Mouse (Mus musculus) right cerebral cortex, postnatal 4 days (tissue): ENCODE data around the gene Sos1.

Experiments
- DNase-seq: peaks from one replicate; pipeline ENCODE4 v3.0.0-alpha.2; 2022

The Sos1 gene

GRCm38 (mm10) chr17:80480031-80480854 is at the start of gene Sos1:
Sos1 (minus strand) TSS chr17:80480453.
- peak; percentile 98 for DNase-seq

DNA sequence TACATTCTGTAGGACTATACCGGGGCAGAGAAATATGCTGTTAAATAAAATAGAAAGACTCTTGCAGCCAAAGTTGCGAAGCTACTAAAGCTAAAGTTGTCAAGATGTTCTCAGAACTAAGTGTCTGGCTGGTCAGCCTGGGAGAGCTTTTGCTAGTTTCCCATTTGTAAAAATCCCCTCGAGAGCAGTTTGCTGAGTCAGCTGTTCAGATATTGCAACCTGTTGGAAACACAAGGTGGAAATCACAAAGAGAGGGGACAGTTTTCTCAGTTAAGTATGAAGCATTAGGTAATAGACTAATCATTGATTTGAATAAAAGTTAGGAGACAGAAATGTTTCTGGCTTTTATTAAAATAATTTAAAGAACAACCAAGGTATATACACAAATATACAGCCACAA is 43.0 kb upstream of the Sos1 start:
- DNase-seq = no peak

DNA sequence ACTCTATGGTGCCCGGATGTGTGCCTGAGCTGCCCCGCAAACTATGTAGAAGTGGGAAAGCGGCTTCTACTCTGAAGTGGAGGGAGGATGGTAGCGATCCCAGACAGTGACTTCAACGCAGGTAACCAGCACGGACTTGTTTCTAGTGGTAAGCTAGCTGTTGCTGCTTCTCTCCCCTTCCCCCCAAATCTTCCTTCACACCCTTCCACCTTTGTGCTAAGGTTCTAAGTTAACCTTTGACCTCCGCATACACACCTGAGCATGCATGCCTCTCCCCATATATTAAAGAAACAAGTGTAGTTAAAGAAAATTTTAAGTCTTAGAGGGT is 41.9 kb upstream of the Sos1 start:
- DNase-seq = no peak

DNA sequence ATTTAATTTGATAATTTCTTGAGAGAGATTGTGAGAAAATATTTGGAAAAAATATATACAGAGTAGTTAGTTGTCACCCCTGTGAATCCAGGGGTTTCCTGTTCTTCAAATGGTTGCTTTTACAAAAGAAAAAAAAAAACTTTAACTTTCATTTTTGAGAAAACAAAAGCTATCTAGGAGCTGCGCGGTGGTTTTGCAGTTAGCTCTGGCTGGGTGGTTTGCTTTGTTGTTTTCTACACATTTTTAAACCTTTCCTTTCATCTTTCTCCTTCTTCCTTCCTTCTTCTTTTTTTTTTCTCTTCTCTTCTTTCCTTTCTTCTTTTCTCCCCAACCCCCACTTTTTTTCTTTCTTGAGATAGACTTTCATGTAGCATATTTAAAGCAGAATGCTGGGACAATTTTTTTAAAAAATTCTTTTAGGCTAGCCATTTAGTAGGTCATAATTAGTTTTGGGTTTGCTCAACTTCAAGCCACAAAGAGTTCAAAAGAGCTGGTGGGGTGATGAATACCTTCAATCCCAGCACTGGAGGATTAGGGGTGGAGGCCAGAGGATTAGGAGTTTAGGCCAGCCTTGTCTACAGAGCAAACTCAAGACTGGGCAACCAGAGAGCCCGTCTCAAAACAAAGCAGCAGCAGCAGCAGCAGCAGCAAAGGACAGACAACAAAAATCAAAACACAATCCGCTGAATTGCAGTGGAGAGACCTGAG is 41.4 kb upstream of the Sos1 start:
- no peak for DNase-seq

DNA sequence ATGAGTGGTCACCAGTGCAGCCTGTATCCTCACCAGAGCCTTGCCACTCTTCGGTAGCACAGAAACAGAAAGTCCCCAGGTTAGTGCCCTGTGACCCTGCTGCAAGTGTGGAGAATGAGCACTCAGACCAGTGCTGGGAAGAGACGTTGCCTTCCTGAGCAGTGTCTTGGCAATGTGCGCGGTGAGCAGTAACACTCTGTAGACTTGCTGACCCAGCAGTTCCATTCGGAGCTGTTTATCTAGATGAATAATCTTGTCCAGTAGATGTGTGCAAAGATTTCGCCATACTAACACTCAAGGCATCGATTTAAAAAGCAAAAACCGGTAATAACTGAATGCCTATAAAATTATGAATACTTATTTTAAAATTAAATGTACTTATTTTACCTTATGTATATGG is 40.3 kb upstream of the Sos1 start:
- no peak for DNase-seq

- DNase-seq = no peak
These were observed 38.6 kb upstream of the Sos1 start for GRCm38 (mm10) chr17:80518811-80519210.

GRCm38 (mm10) chr17:80517244-80517643 is 37.0 kb upstream of the Sos1 start:
- no peak for DNase-seq

GRCm38 (mm10) chr17:80515956-80516355 is 35.7 kb upstream of the Sos1 start:
- no peak for DNase-seq

DNA sequence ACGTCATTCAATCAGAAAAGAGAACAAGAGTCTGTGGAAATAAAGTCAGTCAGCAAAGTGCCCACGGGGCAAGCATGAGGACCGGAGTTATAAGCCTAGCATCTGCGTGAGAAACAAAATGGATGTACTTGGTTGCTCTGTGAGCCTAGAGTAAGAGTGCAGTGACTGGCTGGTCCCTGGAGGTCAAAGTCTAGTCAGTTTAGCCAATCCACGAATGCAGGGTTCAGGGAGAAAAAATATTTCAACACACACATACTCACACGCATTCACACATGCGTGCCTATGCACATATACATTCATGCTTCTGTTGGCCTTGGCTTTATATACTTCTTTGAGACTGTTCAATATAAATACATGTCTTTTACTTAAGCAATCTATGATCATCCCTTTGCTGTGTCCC is 35.3 kb upstream of the Sos1 start:
- DNase-seq = no peak

GRCm38 (mm10) chr17:80513766-80514165 is 33.5 kb upstream of the Sos1 start:
- no peak for DNase-seq

- no peak for DNase-seq
These were observed 30.2 kb upstream of the Sos1 start for GRCm38 (mm10) chr17:80510459-80510855.

- no peak for DNase-seq
These were observed 29.5 kb upstream of the Sos1 start for GRCm38 (mm10) chr17:80509494-80510458.

GRCm38 (mm10) chr17:80505766-80506165 is 25.5 kb upstream of the Sos1 start:
- DNase-seq = no peak

DNA sequence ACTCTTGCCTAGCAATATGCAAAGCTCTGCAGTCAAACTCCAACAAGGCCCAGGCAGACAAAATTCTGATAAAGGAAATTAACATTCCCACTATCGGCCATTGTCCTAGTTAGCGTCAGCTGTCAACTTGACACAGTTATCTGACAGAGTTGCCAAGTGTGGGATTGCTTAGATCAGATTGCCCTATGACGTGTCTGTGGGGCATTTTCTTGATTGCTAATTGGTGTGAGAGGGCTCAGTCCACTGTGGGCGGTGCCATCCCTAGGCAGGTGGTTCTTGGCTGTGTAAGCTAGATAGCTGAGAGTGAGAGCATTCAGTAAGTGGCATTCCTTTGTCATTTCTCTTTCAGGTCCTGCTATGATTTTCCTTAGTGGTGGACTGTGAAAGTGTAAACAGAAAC is 25.1 kb upstream of the Sos1 start:
- no peak for DNase-seq

GRCm38 (mm10) chr17:80501805-80502172 is 21.5 kb upstream of the Sos1 start:
- no peak for DNase-seq

GRCm38 (mm10) chr17:80501037-80501804 is 21.0 kb upstream of the Sos1 start:
- DNase-seq = no peak

DNA sequence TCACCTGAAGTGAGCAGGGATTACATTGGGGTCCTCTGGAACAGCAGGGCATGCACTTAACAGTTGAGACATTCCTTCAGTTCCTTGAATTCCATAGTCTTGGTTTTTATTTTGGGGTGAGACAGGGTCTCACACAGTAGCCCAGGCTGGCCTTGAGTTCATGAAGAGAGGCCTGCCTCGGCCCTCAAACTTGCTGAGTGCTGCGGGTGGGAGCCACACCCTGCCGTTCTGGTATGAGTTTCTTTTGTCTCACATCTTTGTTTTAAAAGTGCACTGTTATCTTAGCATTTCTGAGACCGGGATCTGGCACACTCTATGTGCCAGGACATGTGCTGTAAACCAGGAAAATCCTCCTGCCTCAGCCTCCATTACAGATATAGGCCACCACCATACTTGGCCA is 19.8 kb upstream of the Sos1 start:
- no peak for DNase-seq

DNA sequence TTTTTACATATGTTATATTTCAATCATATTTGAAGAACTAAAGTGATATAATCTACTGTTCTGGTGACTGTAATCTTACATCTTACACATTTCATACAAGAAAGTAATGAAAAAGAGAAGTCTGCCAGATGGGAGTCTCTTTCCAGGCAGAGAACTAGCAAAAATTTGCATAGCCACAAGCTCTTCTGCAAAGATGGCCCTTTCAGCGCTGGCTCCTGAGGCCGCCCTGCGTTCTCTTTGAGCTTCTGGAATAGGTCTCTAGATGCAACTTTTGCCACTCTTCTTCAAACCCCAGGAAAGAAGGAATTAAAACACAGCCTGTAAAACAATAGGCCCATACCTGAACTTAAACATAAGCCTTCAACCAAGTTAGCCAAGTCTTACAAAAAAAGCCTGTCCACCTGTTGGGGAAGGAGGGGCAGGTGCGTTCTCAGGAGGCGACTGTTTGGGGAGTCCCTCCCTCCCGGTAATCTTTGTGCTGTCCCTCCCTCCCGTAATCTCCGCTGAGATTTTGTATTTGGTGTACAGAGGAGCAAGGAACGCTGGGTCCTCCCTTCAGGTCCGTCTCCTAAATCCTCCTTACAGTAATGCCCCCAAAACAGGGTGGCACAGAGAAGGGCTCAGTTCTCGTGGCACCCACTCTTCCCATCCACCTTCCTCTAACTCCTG is 18.5 kb upstream of the Sos1 start:
- no peak for DNase-seq

GRCm38 (mm10) chr17:80497183-80497601 is 16.9 kb upstream of the Sos1 start:
- no peak for DNase-seq

DNA sequence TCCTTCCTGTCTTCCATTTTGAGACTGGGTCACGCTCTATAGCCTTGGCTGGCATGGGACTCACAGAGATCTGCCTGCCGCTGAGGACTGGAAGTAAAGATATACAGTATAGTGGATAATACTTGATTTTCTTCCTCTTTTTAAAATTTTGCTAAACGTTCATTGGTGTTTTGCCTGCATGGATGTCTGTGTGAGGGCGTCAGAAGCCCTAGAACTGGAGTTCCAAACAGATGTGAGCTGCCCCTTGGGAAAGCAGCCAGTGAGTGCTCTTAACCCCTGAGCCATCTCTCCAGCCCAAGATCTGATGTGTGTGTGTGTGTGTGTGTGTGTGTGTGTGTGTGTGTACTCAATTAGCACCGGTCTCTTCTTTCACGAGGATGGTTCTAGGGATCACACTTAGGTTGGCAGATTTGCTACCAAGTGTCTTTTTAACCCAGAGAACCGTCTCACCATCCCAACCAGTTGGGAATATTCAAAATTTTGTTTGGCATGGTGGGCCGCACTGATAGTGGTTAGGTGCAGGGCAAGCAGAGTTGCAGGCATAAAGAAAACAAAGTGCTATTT is 16.4 kb upstream of the Sos1 start:
- DNase-seq = no peak

- DNase-seq = no peak
These were observed 15.9 kb upstream of the Sos1 start for GRCm38 (mm10) chr17:80496185-80496584.

GRCm38 (mm10) chr17:80493891-80494290 is 13.6 kb upstream of the Sos1 start:
- no peak for DNase-seq
